Mouse (Mus musculus): ENCODE measurements around the gene Sit1. TPM values are rescaled to one million over a fixed set of nuclear protein-coding genes. Genes with fewer than 3 reads are reported as not detected.

The Sit1 gene
- 0.06 TPM in 1 of 2 replicates, not detected in the other for polyA plus RNA-seq (2012; rRNA removed)

GRCm38 (mm10) chr4:43483535-43484091 lies at the start of gene Sit1:
Gene Sit1, minus strand, starts transcription at chr4:43483734.

GRCm38 (mm10) chr4:43506536-43507185 lies 23.1 kb upstream of the Sit1 start, which contains the start of gene Car9:
Gene Car9, plus strand, starts transcription at chr4:43506966.

GRCm38 (mm10) chr4:43499407-43500333 lies 16.1 kb upstream of the Sit1 start, which contains the start of gene Arhgef39:
Gene Arhgef39, minus strand, starts transcription at chr4:43499695.

DNA sequence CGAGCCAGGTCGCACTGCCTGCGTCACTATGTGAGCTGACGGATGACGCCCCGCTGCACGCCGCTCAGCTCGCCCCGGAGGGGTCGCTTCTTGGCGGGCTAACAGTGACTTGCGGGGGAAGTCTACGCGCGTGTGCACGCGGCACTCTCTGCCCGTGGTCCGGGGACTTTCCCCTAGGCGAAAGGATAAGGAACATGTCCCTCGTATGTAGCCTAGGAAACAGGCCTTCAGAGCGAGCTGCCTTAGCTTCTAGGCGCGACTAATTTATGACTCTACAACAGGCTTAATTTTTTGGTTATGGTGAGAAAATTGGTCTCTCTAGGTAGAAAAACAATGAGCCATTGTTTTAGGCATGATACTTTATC lies 9.3 kb upstream of the Sit1 start, which contains the start of gene Ccdc107:
Gene Ccdc107, plus strand, starts transcription at position 80 of the 365 bp plus-strand sequence.

GRCm38 (mm10) chr4:43454041-43454836 lies 29.3 kb downstream of the Sit1 start, which contains the start of gene Cd72:
Gene Cd72, minus strand, starts transcription at chr4:43454628.

GRCm38 (mm10) chr4:43441639-43442038 lies 41.9 kb downstream of the Sit1 start, which contains the start of gene Tesk1:
Gene Tesk1, plus strand, starts transcription at chr4:43441939.

Other genes with a start within 250 kb of the Sit1 start
- 0.07 and 0.09 TPM in 2 replicates for gene Atp8b5, start 216.6 kb downstream of the Sit1 start, polyA plus RNA-seq (2012; rRNA removed)
- 0.39 and 0.45 TPM in 2 replicates for gene Rusc2, start 101.8 kb downstream of the Sit1 start, polyA plus RNA-seq (2012; rRNA removed)
- 0.02 TPM in 1 of 2 replicates, not detected in the other for gene Fam166b, start 54.6 kb downstream of the Sit1 start, polyA plus RNA-seq (2012; rRNA removed)
- 2.4 and 2.7 TPM in 2 replicates for gene Tesk1, start 41.8 kb downstream of the Sit1 start, polyA plus RNA-seq (2012; rRNA removed)
- 0.20 and 0.38 TPM in 2 replicates for gene Cd72, start 29.1 kb downstream of the Sit1 start, polyA plus RNA-seq (2012; rRNA removed)
- gene Ccdc107, start 9.2 kb upstream of the Sit1 start, polyA plus RNA-seq (2012; rRNA removed) = 32.7 and 38.7 TPM in 2 replicates
- gene Arhgef39, start 16.0 kb upstream of the Sit1 start, polyA plus RNA-seq (2012; rRNA removed) = 33.9 and 38.3 TPM in 2 replicates
- gene Car9, start 23.2 kb upstream of the Sit1 start, polyA plus RNA-seq (2012; rRNA removed) = 0.53 and 0.58 TPM in 2 replicates
- 9.7 and 20.6 TPM in 2 replicates for gene Tpm2, start 40.0 kb upstream of the Sit1 start, polyA plus RNA-seq (2012; rRNA removed)
- gene Creb3, start 78.6 kb upstream of the Sit1 start, polyA plus RNA-seq (2012; rRNA removed) = 10.3 and 12.2 TPM in 2 replicates
- gene Tln1, start 79.0 kb upstream of the Sit1 start, polyA plus RNA-seq (2012; rRNA removed) = 27.3 and 31.5 TPM in 2 replicates
- gene Rgp1, start 95.0 kb upstream of the Sit1 start, polyA plus RNA-seq (2012; rRNA removed) = 13.7 and 16.2 TPM in 2 replicates
- 11.1 and 12.8 TPM in 2 replicates for gene Gba2, start 95.1 kb upstream of the Sit1 start, polyA plus RNA-seq (2012; rRNA removed)
- not detected in 2 replicates for gene Msmp, start 100.8 kb upstream of the Sit1 start, polyA plus RNA-seq (2012; rRNA removed)
- 1.5 and 1.9 TPM in 2 replicates for gene Npr2, start 148.2 kb upstream of the Sit1 start, polyA plus RNA-seq (2012; rRNA removed)
- gene Spag8, start 169.9 kb upstream of the Sit1 start, polyA plus RNA-seq (2012; rRNA removed) = 0.12 and 0.27 TPM in 2 replicates
- gene Hint2, start 172.7 kb upstream of the Sit1 start, polyA plus RNA-seq (2012; rRNA removed) = 28.3 and 30.4 TPM in 2 replicates
- 0.18 and 0.26 TPM in 2 replicates for gene Tmem8b, start 185.2 kb upstream of the Sit1 start, polyA plus RNA-seq (2012; rRNA removed)
- 0.02 TPM in 2 replicates for gene Fam221b, start 185.4 kb upstream of the Sit1 start, polyA plus RNA-seq (2012; rRNA removed)
- gene Olfr70, start 217.1 kb upstream of the Sit1 start, polyA plus RNA-seq (2012; rRNA removed) = not detected in 2 replicates
- not detected in 2 replicates for gene Olfr71, start 226.5 kb upstream of the Sit1 start, polyA plus RNA-seq (2012; rRNA removed)
- gene Hrct1, start 243.5 kb upstream of the Sit1 start, polyA plus RNA-seq (2012; rRNA removed) = 0.07 and 0.10 TPM in 2 replicates
- gene Spaar, start 246.3 kb upstream of the Sit1 start, polyA plus RNA-seq (2012; rRNA removed) = 0.01 and 0.02 TPM in 2 replicates